Mouse (Mus musculus) kidney, postnatal 25 days (tissue): Measurements from ENCODE around the gene Ubap2.

Experiments used
- DNase-seq, 2 experiments: peaks; one replicate each; pipeline ENCODE4 v3.0.0; 2021; ENCODE audit warnings: mixed read lengths in 2 of 2

The Ubap2 gene

GRCm38 (mm10) chr4:41164974-41165373 lies 110.0 kb downstream of the Ubap2 start:
- DNase-seq, result no peak

- DNase-seq, result no peak
These were observed 113.7 kb downstream of the Ubap2 start for GRCm38 (mm10) chr4:41161232-41161631.

DNA sequence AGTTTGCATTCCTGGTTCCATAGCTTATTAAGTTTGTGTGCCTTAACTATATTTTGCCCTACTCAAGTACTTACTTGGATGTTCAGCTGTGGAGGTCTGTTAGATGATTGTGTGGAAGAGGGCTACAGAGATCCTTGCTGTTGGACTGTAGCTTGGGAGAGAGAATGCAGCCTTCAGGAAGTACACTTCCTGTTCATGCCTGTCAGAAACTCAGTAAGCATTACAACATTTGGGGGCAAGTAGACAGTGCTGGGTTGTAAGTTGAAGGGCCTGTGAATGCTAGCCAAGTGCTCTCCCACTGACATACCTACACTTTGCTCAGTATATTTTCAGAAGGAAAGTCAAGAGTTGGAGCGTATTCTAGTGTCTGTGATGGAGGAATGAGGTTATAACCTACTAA lies 116.7 kb downstream of the Ubap2 start:
- no peak for DNase-seq

GRCm38 (mm10) chr4:41156961-41157360 lies 118.0 kb downstream of the Ubap2 start:
- no peak for DNase-seq

DNA sequence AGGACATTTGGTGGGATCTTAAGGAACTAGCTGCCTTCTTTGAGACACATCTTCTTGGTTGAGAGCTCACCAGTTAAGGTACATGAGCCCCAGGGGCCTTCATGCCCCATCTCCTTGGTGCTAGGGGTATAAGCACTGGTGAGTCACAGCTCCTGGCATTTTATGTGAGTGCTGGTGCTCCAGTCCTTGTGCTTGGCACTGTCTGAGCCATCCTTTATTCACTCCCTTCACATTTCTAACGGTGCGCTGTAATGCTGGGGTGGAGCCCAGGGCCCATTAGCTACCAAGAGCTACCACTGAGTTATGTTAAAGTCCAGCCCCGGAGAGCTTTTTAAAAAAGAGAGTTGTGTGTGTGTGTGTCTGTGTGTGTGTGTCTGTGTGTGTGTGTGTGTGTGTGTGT lies 121.8 kb downstream of the Ubap2 start:
- no peak for DNase-seq

DNA sequence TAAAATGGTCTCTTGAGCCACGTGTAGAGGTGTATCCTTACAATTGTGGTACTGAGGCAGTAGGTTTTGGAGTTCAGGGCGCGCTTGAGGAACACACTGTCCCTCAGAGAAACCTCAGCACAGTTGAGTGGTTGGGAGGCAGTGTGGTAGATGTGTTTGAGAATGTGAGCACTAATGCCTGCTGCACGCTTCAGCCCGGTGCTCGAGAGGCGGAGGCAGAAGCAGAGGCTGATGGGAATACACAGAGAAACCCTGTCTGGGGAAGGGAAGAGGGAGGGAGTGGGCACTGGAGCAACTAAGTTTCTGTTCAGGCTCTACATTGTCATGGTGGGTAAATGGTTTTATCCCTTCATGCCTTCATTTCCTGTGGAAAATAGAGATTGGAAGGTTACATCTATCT lies 123.8 kb downstream of the Ubap2 start:
- no peak for DNase-seq

- DNase-seq, result no peak
These were observed 125.1 kb downstream of the Ubap2 start for GRCm38 (mm10) chr4:41149891-41150290.
